Mouse (Mus musculus) adrenal gland, postnatal 25 days (tissue): ENCODE data around the gene Limk2. TPM values are rescaled to one million over a fixed set of nuclear protein-coding genes. Genes with fewer than 3 reads are reported as not detected.

ENCODE experiments used
- DNase-seq: peaks from one replicate; pipeline ENCODE4 v3.0.0; 2021; ENCODE audit warnings: mixed read lengths
- total RNA-seq: library from RNA; stranded (reverse); gene quantifications from 2 replicates; pipeline ENCODE4 v1.2.3, GENCODE M21; 2021

Limk2 gene
- total RNA-seq, 1 experiment from 2014 or later, result 44.5 TPM

- DNase-seq, result no peak
Observed at GRCm38 (mm10) chr11:3298813-3299185, 110.2 kb downstream of the Limk2 start.

GRCm38 (mm10) chr11:3297871-3298812 is 110.8 kb downstream of the Limk2 start:
- no peak for DNase-seq

- no peak for DNase-seq
Observed at GRCm38 (mm10) chr11:3296056-3296455, 112.9 kb downstream of the Limk2 start.

- DNase-seq, result no peak
Observed at GRCm38 (mm10) chr11:3294641-3295040, 114.3 kb downstream of the Limk2 start.

Other genes with a start within 250 kb of the Limk2 start
- 92.1 and 96.9 TPM in 2 replicates for gene Sfi1, start 215.7 kb downstream of the Limk2 start, total RNA-seq
- gene Eif4enif1, start 206.8 kb downstream of the Limk2 start, total RNA-seq, result 60.1 and 67.3 TPM in 2 replicates
- gene Drg1, start 142.8 kb downstream of the Limk2 start, total RNA-seq, result 90.8 and 117 TPM in 2 replicates
- 33.2 and 51.0 TPM in 2 replicates for gene Patz1, start 120.3 kb downstream of the Limk2 start, total RNA-seq
- gene Pik3ip1, start 78.8 kb downstream of the Limk2 start, total RNA-seq, result 13.1 and 18.5 TPM in 2 replicates
- 34.3 and 45.8 TPM in 2 replicates for gene Rnf185, start 43.2 kb upstream of the Limk2 start, total RNA-seq
- gene Pla2g3, start 79.1 kb upstream of the Limk2 start, total RNA-seq, result 0.18 and 0.33 TPM in 2 replicates
- gene Inpp5j, start 95.6 kb upstream of the Limk2 start, total RNA-seq, result 0.90 and 1.3 TPM in 2 replicates
- 16.5 and 32.2 TPM in 2 replicates for gene Selenom, start 105.5 kb upstream of the Limk2 start, total RNA-seq
- 59.6 and 67.6 TPM in 2 replicates for gene Smtn, start 131.4 kb upstream of the Limk2 start, total RNA-seq
- 62.3 and 69.5 TPM in 2 replicates for gene Morc2a, start 240.0 kb upstream of the Limk2 start, total RNA-seq